Mouse (Mus musculus): ENCODE data around the gene Stag1. TPM values are rescaled to one million over a fixed set of nuclear protein-coding genes. Genes with fewer than 3 reads are reported as not detected.

Stag1 gene
- polyA plus RNA-seq, 1 experiment from 2014 or later = 70.3 TPM

GRCm38 (mm10) chr9:100596317-100596716, 1.3 kb upstream of the Stag1 start:
- Histone ChIP-seq H3K27me3 (ENCODE audit: control insufficient read depth, insufficient read depth, low read length) (no peaks in the 10 kb centered on the region), H3K4me2 (replicated peaks; ENCODE audit: low read depth, low read length) (no peak overlapping the region), H3K27ac (ENCODE audit: low read length) (no peak overlapping the region), H3K4me3 (ENCODE audit: low read depth, low read length) (no peak overlapping the region), H3K36me3 (ENCODE audit: control insufficient read depth, insufficient read depth, low read length) (no peaks in the 10 kb centered on the region), H3K9me3 (ENCODE audit: control insufficient read depth, low read depth, low read length) (no peaks in the 10 kb centered on the region), H3K9ac (replicated peaks; ENCODE audit: low read depth, low read length) (no peak overlapping the region), H3K4me1 (ENCODE audit: control insufficient read depth, insufficient read depth, low read length) (no peaks in the 10 kb centered on the region)
- WGBS = 88% methylated on average over 8 of the region's 8 CpGs
- ATAC-seq (ENCODE audit: insufficient number of reproducible peaks, insufficient read depth, low FRiP score, low read depth) = no peak

- Histone ChIP-seq H3K27me3 (ENCODE audit: control insufficient read depth, insufficient read depth, low read length) (no peaks in the 10 kb centered on the region), H3K4me1 (ENCODE audit: control insufficient read depth, insufficient read depth, low read length) (no peaks in the 10 kb centered on the region), H3K4me2 (replicated peaks; ENCODE audit: low read depth, low read length) (no peak overlapping the region), H3K9ac (replicated peaks; ENCODE audit: low read depth, low read length) (no peak overlapping the region), H3K4me3 (ENCODE audit: low read depth, low read length) (no peak overlapping the region), H3K36me3 (ENCODE audit: control insufficient read depth, insufficient read depth, low read length) (no peaks in the 10 kb centered on the region), H3K9me3 (ENCODE audit: control insufficient read depth, low read depth, low read length) (no peaks in the 10 kb centered on the region), H3K27ac (ENCODE audit: low read length) (no peak overlapping the region)
- 68% methylated on average over 3 of the region's 3 CpGs for WGBS
- no peak; the same call in 1 of the 2 replicates for ATAC-seq (ENCODE audit: insufficient number of reproducible peaks, insufficient read depth, low FRiP score, low read depth)
These were observed 2.2 kb downstream of the Stag1 start for GRCm38 (mm10) chr9:100599761-100600328.

GRCm38 (mm10) chr9:100602130-100602529, 4.5 kb downstream of the Stag1 start:
- 71% methylated on average over 1 of the region's 1 CpGs for WGBS
- Histone ChIP-seq H3K36me3 (ENCODE audit: control insufficient read depth, insufficient read depth, low read length) (no peaks in the 10 kb centered on the region), H3K4me3 (ENCODE audit: low read depth, low read length) (no peak overlapping the region), H3K4me2 (replicated peaks; ENCODE audit: low read depth, low read length) (no peak overlapping the region), H3K4me1 (ENCODE audit: control insufficient read depth, insufficient read depth, low read length) (no peaks in the 10 kb centered on the region), H3K9me3 (ENCODE audit: control insufficient read depth, low read depth, low read length) (no peaks in the 10 kb centered on the region), H3K27ac (ENCODE audit: low read length) (no peak overlapping the region), H3K9ac (replicated peaks; ENCODE audit: low read depth, low read length) (no peak overlapping the region), H3K27me3 (ENCODE audit: control insufficient read depth, insufficient read depth, low read length) (no peaks in the 10 kb centered on the region)
- ATAC-seq (ENCODE audit: insufficient number of reproducible peaks, insufficient read depth, low FRiP score, low read depth) = no peak

- H3K36me3 ChIP-seq (ENCODE audit: control insufficient read depth, insufficient read depth, low read length) = no peaks in the 10 kb centered on the region
- no peak overlapping the region for H3K4me2 ChIP-seq (replicated peaks; ENCODE audit: low read depth, low read length)
- H3K9me3 ChIP-seq (ENCODE audit: control insufficient read depth, low read depth, low read length) = no peaks in the 10 kb centered on the region
- no peak for ATAC-seq (ENCODE audit: insufficient number of reproducible peaks, insufficient read depth, low FRiP score, low read depth)
- no peaks in the 10 kb centered on the region for H3K27me3 ChIP-seq (ENCODE audit: control insufficient read depth, insufficient read depth, low read length)
- no peak overlapping the region for H3K9ac ChIP-seq (replicated peaks; ENCODE audit: low read depth, low read length)
- no peak overlapping the region for H3K27ac ChIP-seq (ENCODE audit: low read length)
- WGBS = 73% methylated on average over 5 of the region's 5 CpGs
- no peaks in the 10 kb centered on the region for H3K4me1 ChIP-seq (ENCODE audit: control insufficient read depth, insufficient read depth, low read length)
- no peak overlapping the region for H3K4me3 ChIP-seq (ENCODE audit: low read depth, low read length)
These were observed 5.6 kb downstream of the Stag1 start for GRCm38 (mm10) chr9:100603156-100603555.

- no peak for ATAC-seq (ENCODE audit: insufficient number of reproducible peaks, insufficient read depth, low FRiP score, low read depth)
- no peak overlapping the region for H3K9ac ChIP-seq (replicated peaks; ENCODE audit: low read depth, low read length)
- H3K27ac ChIP-seq (ENCODE audit: low read length) = no peak overlapping the region
- H3K9me3 ChIP-seq (ENCODE audit: control insufficient read depth, low read depth, low read length) = no peaks in the 10 kb centered on the region
- no peaks in the 10 kb centered on the region for H3K36me3 ChIP-seq (ENCODE audit: control insufficient read depth, insufficient read depth, low read length)
- H3K27me3 ChIP-seq (ENCODE audit: control insufficient read depth, insufficient read depth, low read length) = no peaks in the 10 kb centered on the region
- WGBS = 82% methylated on average over 1 of the region's 1 CpGs
- no peak overlapping the region for H3K4me2 ChIP-seq (replicated peaks; ENCODE audit: low read depth, low read length)
- no peak overlapping the region for H3K4me3 ChIP-seq (ENCODE audit: low read depth, low read length)
- no peaks in the 10 kb centered on the region for H3K4me1 ChIP-seq (ENCODE audit: control insufficient read depth, insufficient read depth, low read length)
These were observed 7.9 kb downstream of the Stag1 start for GRCm38 (mm10) chr9:100605522-100605921.

- no peak overlapping the region for H3K4me3 ChIP-seq (ENCODE audit: low read depth, low read length)
- no peak overlapping the region for H3K9ac ChIP-seq (replicated peaks; ENCODE audit: low read depth, low read length)
- WGBS = 33% methylated on average over 7 of the region's 7 CpGs
- no peak overlapping the region for H3K27ac ChIP-seq (ENCODE audit: low read length)
- H3K27me3 ChIP-seq (ENCODE audit: control insufficient read depth, insufficient read depth, low read length) = no peaks in the 10 kb centered on the region
- ATAC-seq (ENCODE audit: insufficient number of reproducible peaks, insufficient read depth, low FRiP score, low read depth) = no peak
- no peaks in the 10 kb centered on the region for H3K9me3 ChIP-seq (ENCODE audit: control insufficient read depth, low read depth, low read length)
- H3K4me2 ChIP-seq (replicated peaks; ENCODE audit: low read depth, low read length) = no peak overlapping the region
- H3K4me1 ChIP-seq (ENCODE audit: control insufficient read depth, insufficient read depth, low read length) = no peaks in the 10 kb centered on the region
- H3K36me3 ChIP-seq (ENCODE audit: control insufficient read depth, insufficient read depth, low read length) = no peaks in the 10 kb centered on the region
These were observed 8.5 kb downstream of the Stag1 start for GRCm38 (mm10) chr9:100605985-100606554.

- no peaks in the 10 kb centered on the region for H3K27me3 ChIP-seq (ENCODE audit: control insufficient read depth, insufficient read depth, low read length)
- ATAC-seq (ENCODE audit: insufficient number of reproducible peaks, insufficient read depth, low FRiP score, low read depth) = no peak
- WGBS = 85% methylated on average over 3 of the region's 3 CpGs
- 0 out of 2 replicates have a peak, but pooled peaks cover 5% of the 10 kb centered on the region for H3K4me1 ChIP-seq (ENCODE audit: control insufficient read depth, insufficient read depth, low read length)
- H3K27ac ChIP-seq (ENCODE audit: low read length) = no peak overlapping the region
- H3K36me3 ChIP-seq (ENCODE audit: control insufficient read depth, insufficient read depth, low read length) = no peaks in the 10 kb centered on the region
- no peak overlapping the region for H3K4me2 ChIP-seq (replicated peaks; ENCODE audit: low read depth, low read length)
- no peak overlapping the region for H3K9ac ChIP-seq (replicated peaks; ENCODE audit: low read depth, low read length)
- H3K9me3 ChIP-seq (ENCODE audit: control insufficient read depth, low read depth, low read length) = no peaks in the 10 kb centered on the region
- no peak overlapping the region for H3K4me3 ChIP-seq (ENCODE audit: low read depth, low read length)
These were observed 16.0 kb downstream of the Stag1 start for GRCm38 (mm10) chr9:100613501-100614071.

- Histone ChIP-seq H3K9ac (replicated peaks; ENCODE audit: low read depth, low read length) (no peak overlapping the region), H3K27ac (ENCODE audit: low read length) (no peak overlapping the region), H3K4me2 (replicated peaks; ENCODE audit: low read depth, low read length) (peak overlapping the region; percentile 18; the same call in 1 of the 2 replicates), H3K36me3 (ENCODE audit: control insufficient read depth, insufficient read depth, low read length) (no peaks in the 10 kb centered on the region), H3K4me3 (ENCODE audit: low read depth, low read length) (no peak overlapping the region), H3K27me3 (ENCODE audit: control insufficient read depth, insufficient read depth, low read length) (no peaks in the 10 kb centered on the region), H3K4me1 (ENCODE audit: control insufficient read depth, insufficient read depth, low read length) (0 out of 2 replicates have a peak, but pooled peaks cover 5% of the 10 kb centered on the region), H3K9me3 (ENCODE audit: control insufficient read depth, low read depth, low read length) (no peaks in the 10 kb centered on the region)
- ATAC-seq (ENCODE audit: insufficient number of reproducible peaks, insufficient read depth, low FRiP score, low read depth) = no peak
- WGBS = 18% methylated on average over 11 of the region's 11 CpGs
These were observed 19.3 kb downstream of the Stag1 start for GRCm38 (mm10) chr9:100616947-100617346.
